Mouse (Mus musculus): ENCODE measurements at regions not wholly inside any gene's neighbourhood (a gene's known extent, or its start where the extent isn't known, plus 50 kb on each side); places are given as distances from the start of the nearest gene placed in this dataset.

GRCm38 (mm10) chr1:184608338-184608737, 124.1 kb downstream of the Hlx start:
- no peak for ATAC-seq (ENCODE audit: insufficient number of reproducible peaks, low FRiP score, low TSS enrichment)

GRCm38 (mm10) chr1:184606541-184606940, 125.9 kb downstream of the Hlx start:
- ATAC-seq (ENCODE audit: insufficient number of reproducible peaks, low FRiP score, low TSS enrichment), result no peak

GRCm38 (mm10) chr1:184605666-184606065, 126.8 kb downstream of the Hlx start:
- ATAC-seq (ENCODE audit: insufficient number of reproducible peaks, low FRiP score, low TSS enrichment), result no peak

GRCm38 (mm10) chr1:184603136-184603535, 129.3 kb downstream of the Hlx start:
- no peak for ATAC-seq (ENCODE audit: insufficient number of reproducible peaks, low FRiP score, low TSS enrichment)

- no peak for ATAC-seq (ENCODE audit: insufficient number of reproducible peaks, low FRiP score, low TSS enrichment)
Observed at GRCm38 (mm10) chr1:184595449-184595848, 137.0 kb downstream of the Hlx start.

GRCm38 (mm10) chr1:184590634-184591033, 141.8 kb downstream of the Hlx start:
- ATAC-seq (ENCODE audit: insufficient number of reproducible peaks, low FRiP score, low TSS enrichment), result no peak

GRCm38 (mm10) chr1:184589277-184589676, 143.1 kb downstream of the Hlx start:
- no peak for ATAC-seq (ENCODE audit: insufficient number of reproducible peaks, low FRiP score, low TSS enrichment)

- ATAC-seq (ENCODE audit: insufficient number of reproducible peaks, low FRiP score, low TSS enrichment), result no peak
Observed at GRCm38 (mm10) chr1:184584505-184584874, 147.9 kb downstream of the Hlx start.

GRCm38 (mm10) chr1:184583751-184584504, 148.5 kb downstream of the Hlx start:
- no peak for ATAC-seq (ENCODE audit: insufficient number of reproducible peaks, low FRiP score, low TSS enrichment)

- no peak for ATAC-seq (ENCODE audit: insufficient number of reproducible peaks, low FRiP score, low TSS enrichment)
Observed at GRCm38 (mm10) chr1:184579475-184579874, 152.9 kb downstream of the Hlx start.

GRCm38 (mm10) chr1:184576527-184576926, 155.9 kb downstream of the Hlx start:
- ATAC-seq (ENCODE audit: insufficient number of reproducible peaks, low FRiP score, low TSS enrichment), result no peak

GRCm38 (mm10) chr1:184573325-184573724, 159.1 kb downstream of the Hlx start:
- ATAC-seq (ENCODE audit: insufficient number of reproducible peaks, low FRiP score, low TSS enrichment), result no peak

- no peak for ATAC-seq (ENCODE audit: insufficient number of reproducible peaks, low FRiP score, low TSS enrichment)
Observed at GRCm38 (mm10) chr1:184570681-184571080, 161.7 kb downstream of the Hlx start.

- ATAC-seq (ENCODE audit: insufficient number of reproducible peaks, low FRiP score, low TSS enrichment), result no peak
Observed at GRCm38 (mm10) chr1:184562926-184563325, 169.5 kb downstream of the Hlx start.

GRCm38 (mm10) chr1:184562239-184562638, 170.2 kb downstream of the Hlx start:
- ATAC-seq (ENCODE audit: insufficient number of reproducible peaks, low FRiP score, low TSS enrichment), result no peak

GRCm38 (mm10) chr1:184559543-184559942, 172.9 kb downstream of the Hlx start:
- ATAC-seq (ENCODE audit: insufficient number of reproducible peaks, low FRiP score, low TSS enrichment), result no peak

- ATAC-seq (ENCODE audit: insufficient number of reproducible peaks, low FRiP score, low TSS enrichment), result no peak
Observed at GRCm38 (mm10) chr1:184553791-184554190, 178.6 kb downstream of the Hlx start.

- ATAC-seq (ENCODE audit: insufficient number of reproducible peaks, low FRiP score, low TSS enrichment), result no peak
Observed at GRCm38 (mm10) chr1:184550491-184550890, 181.9 kb downstream of the Hlx start.

- ATAC-seq (ENCODE audit: insufficient number of reproducible peaks, low FRiP score, low TSS enrichment), result no peak
Observed at GRCm38 (mm10) chr1:184547650-184548235, 184.7 kb downstream of the Hlx start.

GRCm38 (mm10) chr1:184546140-184546661, 186.2 kb downstream of the Hlx start:
- ATAC-seq (ENCODE audit: insufficient number of reproducible peaks, low FRiP score, low TSS enrichment), result no peak

GRCm38 (mm10) chr1:184545111-184545510, 187.3 kb downstream of the Hlx start:
- ATAC-seq (ENCODE audit: insufficient number of reproducible peaks, low FRiP score, low TSS enrichment), result no peak
